Mouse (Mus musculus): ENCODE data around the gene Scgb1b2. TPM values are rescaled to one million over a fixed set of nuclear protein-coding genes. Genes with fewer than 3 reads are reported as not detected.

Scgb1b2 gene
- polyA plus RNA-seq (2012; rRNA removed), result not detected in 2 replicates

- no peaks in the 10 kb centered on the region for H3K27me3 ChIP-seq (ENCODE audit: control insufficient read depth, insufficient read depth, low read length)
- no peaks in the 10 kb centered on the region for H3K4me1 ChIP-seq (ENCODE audit: control insufficient read depth, insufficient read depth, low read length)
- WGBS, result 88% methylated on average over 3 of the region's 3 CpGs
- H3K27ac ChIP-seq (ENCODE audit: insufficient read depth, low read length), result no peak within 1 kb of the TSS
- TF ChIP-seq POLR2A (IDR thresholded peaks at IDR 0.05; ENCODE audit: borderline replicate concordance, insufficient read depth, low read length), result no peak
- DNase-seq, result no peak
- no peak within 1 kb of the TSS for H3K4me3 ChIP-seq (replicated peaks; ENCODE audit: insufficient read depth, low read depth, low read length)
These were observed at the start of gene Scgb1b2 for GRCm38 (mm10) chr7:31291721-31292120. Gene Scgb1b2 (minus strand): TSS chr7:31291821.

- WGBS, result 76% methylated on average over 5 of the region's 5 CpGs
- no peak for DNase-seq
- H3K4me3 ChIP-seq (replicated peaks; ENCODE audit: insufficient read depth, low read depth, low read length), result no peak within 1 kb of the TSS
- TF ChIP-seq CTCF (IDR thresholded peaks at IDR 0.05; ENCODE audit: borderline replicate concordance, insufficient read depth, low read depth, low read length) (no peak), POLR2A (IDR thresholded peaks at IDR 0.05; ENCODE audit: borderline replicate concordance, insufficient read depth, low read length) (no peak)
- H3K27me3 ChIP-seq (ENCODE audit: control insufficient read depth, insufficient read depth, low read length), result no peaks in the 10 kb centered on the region
- no peaks in the 10 kb centered on the region for H3K4me1 ChIP-seq (ENCODE audit: control insufficient read depth, insufficient read depth, low read length)
- H3K27ac ChIP-seq (ENCODE audit: insufficient read depth, low read length), result no peak within 1 kb of the TSS
These were observed 1.4 kb downstream of the Scgb1b2 start, which contains the start of gene Scgb2b2 for GRCm38 (mm10) chr7:31290208-31290607. Gene Scgb2b2 (plus strand): TSS chr7:31290508.

Other genes with a start within 250 kb of the Scgb1b2 start
- gene Fxyd5, start 249.3 kb downstream of the Scgb1b2 start, polyA plus RNA-seq (2012; rRNA removed), result 9.0 and 14.8 TPM in 2 replicates
- 72.5 and 99.7 TPM in 2 replicates for gene Fxyd7, start 240.4 kb downstream of the Scgb1b2 start, polyA plus RNA-seq (2012; rRNA removed)
- 202 and 222 TPM in 2 replicates for gene Fxyd1, start 234.6 kb downstream of the Scgb1b2 start, polyA plus RNA-seq (2012; rRNA removed)
- gene Lgi4, start 232.5 kb downstream of the Scgb1b2 start, polyA plus RNA-seq (2012; rRNA removed), result 48.9 and 54.2 TPM in 2 replicates
- gene Fxyd3, start 215.1 kb downstream of the Scgb1b2 start, polyA plus RNA-seq (2012; rRNA removed), result 1.3 and 1.4 TPM in 2 replicates
- 9.4 and 10.8 TPM in 2 replicates for gene Hpn, start 176.5 kb downstream of the Scgb1b2 start, polyA plus RNA-seq (2012; rRNA removed)
- 1,376 and 1,380 TPM in 2 replicates for gene Scn1b, start 164.8 kb downstream of the Scgb1b2 start, polyA plus RNA-seq (2012; rRNA removed)
- 148 and 153 TPM in 2 replicates for gene Gramd1a, start 135.9 kb downstream of the Scgb1b2 start, polyA plus RNA-seq (2012; rRNA removed)
- gene Scgb2b2, start 1.3 kb downstream of the Scgb1b2 start, polyA plus RNA-seq (2012; rRNA removed), result not detected in 2 replicates
- gene Scgb2b3, start 70.3 kb upstream of the Scgb1b2 start, polyA plus RNA-seq (2012; rRNA removed), result not detected in 2 replicates
- gene Scgb1b3, start 83.8 kb upstream of the Scgb1b2 start, polyA plus RNA-seq (2012; rRNA removed), result not detected in 2 replicates

Data from cerebellum, adult 2 months (tissue).